Mouse (Mus musculus) cerebellum, adult 2 months (tissue): ENCODE data around the gene Map4.

Experiments
- CTCF ChIP-seq: fragments of 200-500 bp; IDR thresholded peaks from 2 replicates; pipeline ENCODE4 v1.5.1; 2011; ENCODE audit warnings: low read depth, mild to moderate bottlenecking, control low read depth, low read length, moderate library complexity, borderline replicate concordance; ENCODE audit not compliant: insufficient read depth
- POLR2A ChIP-seq: fragments of 200-500 bp; IDR thresholded peaks from 2 replicates; pipeline ENCODE4 v1.6.1; 2011; ENCODE audit warnings: low read length, control low read depth, borderline replicate concordance; ENCODE audit not compliant: insufficient read depth

GRCm38 (mm10) chr9:109892651-109893250, 38.5 kb upstream of the Map4 start:
- TF ChIP-seq CTCF (peak; percentile 83), POLR2A (no peak)
